Mouse (Mus musculus): ENCODE data around the gene Myo1e. TPM values are rescaled to one million over a fixed set of nuclear protein-coding genes. Genes with fewer than 3 reads are reported as not detected.

The Myo1e gene
- polyA plus RNA-seq, 1 experiment from 2014 or later: 16.2 TPM

DNA sequence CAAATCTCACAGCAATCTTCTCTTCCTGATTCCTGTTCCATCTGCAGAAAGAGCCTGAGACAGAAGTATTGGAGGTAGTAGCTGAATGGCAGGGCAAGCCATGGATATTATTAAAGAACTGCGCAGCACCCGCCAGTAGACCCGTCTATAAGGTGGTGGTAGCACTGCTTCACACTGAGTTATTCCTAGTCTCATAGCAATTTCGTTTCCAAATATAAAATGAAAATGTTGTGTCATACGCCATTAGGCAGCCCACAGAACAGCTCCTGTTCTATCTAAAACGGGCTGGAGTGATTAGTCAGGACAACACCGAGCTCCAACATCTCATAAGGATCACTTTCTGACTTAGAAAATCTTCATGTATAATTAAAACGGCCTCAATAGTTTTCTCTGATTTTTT lies 157.6 kb downstream of the Myo1e start:
- H3K27ac ChIP-seq (ENCODE audit: low read depth, low read length): no peak overlapping the region
- H3K4me2 ChIP-seq (replicated peaks; ENCODE audit: low read depth): no peak overlapping the region
- no peaks in the 10 kb centered on the region for H3K4me1 ChIP-seq (replicated peaks; ENCODE audit: control insufficient read depth, insufficient read depth, low read length)
- no peak for TF ChIP-seq CTCF (IDR thresholded peaks at IDR 0.05; ENCODE audit: low read depth)
- no peak for ATAC-seq
- H3K4me3 ChIP-seq (ENCODE audit: low read depth, low read length): no peak overlapping the region
- no peaks in the 10 kb centered on the region for H3K9me3 ChIP-seq (ENCODE audit: control insufficient read depth)
- H3K27me3 ChIP-seq (replicated peaks; ENCODE audit: control insufficient read depth, insufficient read depth, low read length): no peaks in the 10 kb centered on the region
- H3K36me3 ChIP-seq (ENCODE audit: control insufficient read depth, insufficient read depth): peaks cover 76% of the 10 kb centered on the region
- no peak overlapping the region for H3K9ac ChIP-seq (ENCODE audit: low read depth, low read length)
- 95% methylated on average over 8 of the region's 8 CpGs for WGBS

DNA sequence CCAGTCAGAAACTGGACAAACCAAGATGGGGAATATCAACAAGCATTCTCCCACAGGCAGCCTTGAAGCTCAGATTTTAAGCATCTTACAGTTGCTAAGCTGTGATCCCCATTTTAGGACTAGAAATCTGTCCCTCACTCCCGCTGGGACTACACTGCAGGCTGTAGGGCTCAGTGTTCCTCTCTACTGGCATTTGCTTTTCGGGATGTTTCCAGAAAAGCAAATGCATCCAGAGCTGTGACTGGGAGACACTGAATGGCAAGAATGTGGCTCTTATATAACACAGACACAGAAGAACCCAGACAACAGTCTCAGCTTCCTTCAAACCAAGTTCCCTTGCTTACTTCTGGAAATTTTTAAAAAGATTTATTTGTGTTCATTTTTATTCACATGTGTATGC lies 158.8 kb downstream of the Myo1e start:
- WGBS: 90% methylated on average over 2 of the region's 2 CpGs
- H3K27ac ChIP-seq (ENCODE audit: low read depth, low read length): no peak overlapping the region
- no peaks in the 10 kb centered on the region for H3K9me3 ChIP-seq (ENCODE audit: control insufficient read depth)
- no peak for TF ChIP-seq CTCF (IDR thresholded peaks at IDR 0.05; ENCODE audit: low read depth)
- no peaks in the 10 kb centered on the region for H3K4me1 ChIP-seq (replicated peaks; ENCODE audit: control insufficient read depth, insufficient read depth, low read length)
- no peak overlapping the region for H3K4me2 ChIP-seq (replicated peaks; ENCODE audit: low read depth)
- H3K36me3 ChIP-seq (ENCODE audit: control insufficient read depth, insufficient read depth): peaks cover 82% of the 10 kb centered on the region
- ATAC-seq: no peak
- no peak overlapping the region for H3K9ac ChIP-seq (ENCODE audit: low read depth, low read length)
- H3K4me3 ChIP-seq (ENCODE audit: low read depth, low read length): no peak overlapping the region
- no peaks in the 10 kb centered on the region for H3K27me3 ChIP-seq (replicated peaks; ENCODE audit: control insufficient read depth, insufficient read depth, low read length)

DNA sequence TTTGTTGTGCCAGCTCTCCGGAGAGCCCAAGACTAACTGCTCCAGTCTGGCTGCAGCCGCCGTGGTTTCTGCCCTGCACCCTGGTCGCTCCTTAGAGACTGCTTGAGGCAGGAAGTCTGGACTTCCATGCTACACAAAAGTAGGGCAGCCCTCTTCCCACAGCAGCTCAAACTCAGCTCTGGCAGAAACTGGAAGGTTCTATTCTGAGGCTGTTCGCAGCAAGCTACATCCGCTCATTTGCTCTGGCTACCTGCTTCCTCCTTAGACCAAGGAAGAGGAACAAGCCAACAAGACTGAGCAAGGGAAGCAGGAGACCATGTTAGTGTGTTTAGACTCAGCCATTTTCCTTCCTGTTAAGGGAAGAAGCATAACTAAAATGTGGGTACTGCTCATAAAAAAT lies 159.7 kb downstream of the Myo1e start:
- no peaks in the 10 kb centered on the region for H3K4me1 ChIP-seq (replicated peaks; ENCODE audit: control insufficient read depth, insufficient read depth, low read length)
- no peak overlapping the region for H3K4me3 ChIP-seq (ENCODE audit: low read depth, low read length)
- no peak overlapping the region for H3K4me2 ChIP-seq (replicated peaks; ENCODE audit: low read depth)
- TF ChIP-seq CTCF (IDR thresholded peaks at IDR 0.05; ENCODE audit: low read depth): no peak
- peaks cover 86% of the 10 kb centered on the region for H3K36me3 ChIP-seq (ENCODE audit: control insufficient read depth, insufficient read depth)
- no peak overlapping the region for H3K9ac ChIP-seq (ENCODE audit: low read depth, low read length)
- no peak overlapping the region for H3K27ac ChIP-seq (ENCODE audit: low read depth, low read length)
- no peaks in the 10 kb centered on the region for H3K9me3 ChIP-seq (ENCODE audit: control insufficient read depth)
- ATAC-seq: no peak
- 84% methylated on average over 6 of the region's 6 CpGs for WGBS
- no peaks in the 10 kb centered on the region for H3K27me3 ChIP-seq (replicated peaks; ENCODE audit: control insufficient read depth, insufficient read depth, low read length)

GRCm38 (mm10) chr9:70371638-70372037 lies 164.5 kb downstream of the Myo1e start:
- Histone ChIP-seq H3K4me3 (ENCODE audit: low read depth, low read length) (no peak overlapping the region), H3K9ac (ENCODE audit: low read depth, low read length) (no peak overlapping the region), H3K4me1 (replicated peaks; ENCODE audit: control insufficient read depth, insufficient read depth, low read length) (no peaks in the 10 kb centered on the region), H3K27ac (ENCODE audit: low read depth, low read length) (no peak overlapping the region), H3K27me3 (replicated peaks; ENCODE audit: control insufficient read depth, insufficient read depth, low read length) (no peaks in the 10 kb centered on the region), H3K4me2 (replicated peaks; ENCODE audit: low read depth) (no peak overlapping the region), H3K9me3 (ENCODE audit: control insufficient read depth) (no peaks in the 10 kb centered on the region), H3K36me3 (ENCODE audit: control insufficient read depth, insufficient read depth) (peaks cover 62% of the 10 kb centered on the region)
- 75% methylated on average over 5 of the region's 5 CpGs for WGBS
- TF ChIP-seq CTCF (IDR thresholded peaks at IDR 0.05; ENCODE audit: low read depth): no peak
- ATAC-seq: no peak

DNA sequence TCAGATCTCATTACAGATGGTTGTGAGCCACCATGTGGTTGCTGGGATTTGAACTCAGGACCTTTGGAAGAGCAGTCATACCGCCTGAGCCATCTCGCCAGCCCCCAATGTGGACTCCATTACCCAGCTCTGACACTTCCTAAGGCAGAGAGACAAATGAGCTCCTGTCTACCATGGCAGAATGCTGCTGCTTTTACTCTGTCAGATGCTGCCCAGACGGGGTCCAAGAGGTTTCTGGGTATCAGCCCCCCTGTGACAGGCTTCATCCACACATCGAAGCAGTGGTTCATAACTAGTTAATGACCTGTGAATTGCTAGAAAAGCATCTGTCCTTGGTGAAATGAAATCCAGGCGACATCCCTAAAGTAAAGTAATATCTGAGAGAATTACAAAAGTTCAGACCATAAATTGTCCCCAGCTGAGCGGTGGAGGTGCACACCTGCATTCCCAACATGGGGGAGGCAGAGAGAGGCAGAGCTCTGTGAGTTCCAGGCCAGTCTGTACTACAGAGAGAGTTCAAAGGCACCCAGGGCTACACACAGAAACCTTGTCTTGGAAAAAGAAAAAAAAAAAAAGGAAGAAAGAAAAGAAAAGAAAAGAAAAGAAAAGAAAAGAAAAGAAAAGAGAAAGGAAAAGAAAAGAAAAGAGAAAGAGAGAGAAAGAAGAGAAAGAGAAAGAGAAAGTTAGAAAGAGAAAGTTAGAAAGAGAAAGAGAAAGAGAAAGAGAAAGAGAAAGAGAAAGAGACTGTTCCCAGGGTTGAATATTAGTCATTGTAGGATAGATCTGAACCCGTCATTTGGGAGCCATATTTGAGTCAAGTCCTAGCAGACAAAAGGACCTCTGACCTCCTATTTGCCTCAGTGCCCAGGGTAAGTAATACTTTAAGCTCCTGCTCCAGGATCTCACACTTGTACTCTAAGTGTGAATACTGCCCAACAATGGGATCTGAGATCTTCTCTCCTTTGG lies 172.6 kb downstream of the Myo1e start:
- no peaks in the 10 kb centered on the region for H3K4me1 ChIP-seq (replicated peaks; ENCODE audit: control insufficient read depth, insufficient read depth, low read length)
- ATAC-seq: no peak
- no peaks in the 10 kb centered on the region for H3K9me3 ChIP-seq (ENCODE audit: control insufficient read depth)
- H3K4me2 ChIP-seq (replicated peaks; ENCODE audit: low read depth): no peak overlapping the region
- no peak overlapping the region for H3K4me3 ChIP-seq (ENCODE audit: low read depth, low read length)
- 87% methylated on average over 7 of the region's 7 CpGs for WGBS
- no peak overlapping the region for H3K9ac ChIP-seq (ENCODE audit: low read depth, low read length)
- no peak for TF ChIP-seq CTCF (IDR thresholded peaks at IDR 0.05; ENCODE audit: low read depth)
- H3K27ac ChIP-seq (ENCODE audit: low read depth, low read length): no peak overlapping the region
- H3K27me3 ChIP-seq (replicated peaks; ENCODE audit: control insufficient read depth, insufficient read depth, low read length): no peaks in the 10 kb centered on the region
- H3K36me3 ChIP-seq (ENCODE audit: control insufficient read depth, insufficient read depth): peaks cover 72% of the 10 kb centered on the region

DNA sequence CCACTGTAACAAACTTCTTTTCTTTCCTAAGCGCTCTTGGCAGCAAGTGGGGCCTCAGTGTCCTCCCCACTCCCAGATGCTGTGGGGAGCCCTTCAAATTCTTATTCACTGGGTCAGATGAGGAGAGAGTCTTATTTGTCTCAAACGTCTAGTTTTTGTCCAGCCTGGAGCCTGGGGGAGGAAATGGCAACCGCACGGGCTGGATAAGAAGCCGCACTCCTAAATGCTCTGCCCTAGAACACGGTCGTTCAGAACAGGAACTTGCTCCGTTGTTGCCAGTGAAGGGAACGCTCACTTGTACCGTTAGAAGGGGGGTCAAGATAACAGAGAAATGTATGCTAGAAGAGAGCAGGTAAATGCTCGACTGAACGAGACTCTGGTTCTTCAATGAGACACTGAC lies 174.9 kb downstream of the Myo1e start:
- ATAC-seq: no peak
- Histone ChIP-seq H3K9me3 (ENCODE audit: control insufficient read depth) (no peaks in the 10 kb centered on the region), H3K36me3 (ENCODE audit: control insufficient read depth, insufficient read depth) (peaks cover 80% of the 10 kb centered on the region), H3K4me1 (replicated peaks; ENCODE audit: control insufficient read depth, insufficient read depth, low read length) (no peaks in the 10 kb centered on the region), H3K9ac (ENCODE audit: low read depth, low read length) (no peak overlapping the region), H3K4me3 (ENCODE audit: low read depth, low read length) (no peak overlapping the region), H3K4me2 (replicated peaks; ENCODE audit: low read depth) (no peak overlapping the region), H3K27ac (ENCODE audit: low read depth, low read length) (no peak overlapping the region), H3K27me3 (replicated peaks; ENCODE audit: control insufficient read depth, insufficient read depth, low read length) (no peaks in the 10 kb centered on the region)
- TF ChIP-seq CTCF (IDR thresholded peaks at IDR 0.05; ENCODE audit: low read depth): no peak
- whole genome bisulfite sequencing: 85% methylated on average over 12 of the region's 12 CpGs
